Mouse (Mus musculus) C2C12 (cell line): ENCODE data around the gene Afm.

ENCODE experiments used
- CTCF ChIP-seq: IDR thresholded peaks from one replicate; pipeline ENCODE4 v1.5.1; 2011; ENCODE audit not compliant: control insufficient read depth, insufficient read depth, insufficient read length
- MAX ChIP-seq: IDR thresholded peaks from one replicate; pipeline ENCODE4 v1.6.1; 2011; ENCODE audit warnings: mild to moderate bottlenecking, control low read depth
- MYOD1 ChIP-seq: IDR thresholded peaks from one replicate; pipeline ENCODE4 v1.6.1; 2011; ENCODE audit warnings: low read depth; ENCODE audit not compliant: control insufficient read depth, insufficient read length
- MYOG ChIP-seq: IDR thresholded peaks from one replicate; pipeline ENCODE4 v1.6.1; 2011; ENCODE audit not compliant: control insufficient read depth, insufficient read length; ENCODE audit errors: extremely low read depth

DNA sequence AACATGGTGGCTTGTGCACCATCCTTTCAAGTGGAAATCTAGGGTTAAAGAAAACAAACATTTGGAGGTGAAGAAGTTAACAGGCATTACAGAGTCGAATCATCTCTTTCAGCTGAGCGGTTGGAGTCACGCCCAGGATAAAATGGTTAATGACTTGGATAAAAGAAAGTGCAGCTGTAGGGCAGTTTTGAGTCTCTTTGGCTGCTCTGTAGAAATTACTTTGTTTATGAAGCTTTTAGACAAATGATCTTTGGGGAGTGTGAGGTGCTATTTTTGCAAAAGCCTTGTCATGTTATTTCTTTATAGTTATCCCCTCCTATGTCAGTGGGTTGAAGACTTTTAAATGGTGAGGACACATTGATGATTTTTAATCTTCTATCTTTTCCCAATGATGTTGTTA, 52.5 kb downstream of the Afm start:
- TF ChIP-seq CTCF (no peak), MYOD1 (no peak), MYOG (no peak), MAX (no peak)
